9 mouse cellular contexts compared by ENCODE assay signal in the genomic region with DNA sequence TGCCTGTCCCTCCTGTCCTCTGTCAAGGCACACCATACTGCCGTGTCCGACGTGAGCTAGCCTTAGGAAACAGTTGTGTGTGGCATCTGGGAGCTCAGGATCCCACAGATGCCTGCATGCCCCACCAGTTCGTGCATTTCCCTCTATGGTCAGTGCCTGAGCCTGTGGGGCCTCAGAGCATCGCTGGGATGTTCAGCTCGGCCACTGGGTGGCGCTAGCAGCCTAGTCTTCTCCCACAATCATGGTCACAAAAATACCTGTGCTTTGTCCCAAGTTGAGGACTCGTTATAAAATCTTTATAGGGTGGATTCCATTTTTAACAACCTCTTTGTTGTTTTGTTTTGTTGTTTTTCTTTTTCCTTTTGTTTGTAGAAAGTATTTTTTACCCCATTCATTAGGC. TPM values are rescaled to one million over a fixed set of nuclear protein-coding genes. Genes with fewer than 3 reads are reported as not detected.
DNase-seq lines count a peak whose midpoint lies in the region; ATAC-seq and TF ChIP-seq lines count a peak whose summit lies in the region.
"Had no signal": no experiment of that assay in that cellular context is flagged by ENCODE, and none has a peak within 500 bp of the region (broad histone marks: within the 10 kb centered on the region; RNA-seq: fewer than 3 reads in every experiment).

No protein-coding gene starts in this region.

- H3K4me1 ChIP-seq in kidney, postnatal 0 days (replicated peaks; ENCODE audit: insufficient read depth, low read length) = no peaks in the 10 kb centered on the region
- peaks cover 9% of the 10 kb centered on the region; the same call in 1 of the 2 replicates for H3K4me1 ChIP-seq in kidney, embryonic 14.5 days (ENCODE audit: control insufficient read depth, insufficient read depth, low read length)
- no peaks in the 10 kb centered on the region for H3K4me1 ChIP-seq in CH12.LX (ENCODE audit: control insufficient read depth in 1 of 2, insufficient read depth in 2 of 2)
- no peaks in the 10 kb centered on the region for H3K4me1 ChIP-seq in limb, embryonic 11.5 days (ENCODE audit: control insufficient read depth, insufficient read depth, low read length)
- H3K4me1 ChIP-seq: midbrain, embryonic 12.5 days had no signal

- dilution Hi-C loops in CH12.LX (cut with MboI; ENCODE audit: extremely low pct_ligation_motif_present, extremely low pct_unique_long_range_greater_than_20kb, low sequenced_read_pairs) = no loop called here

- H3K9me3 ChIP-seq in kidney, postnatal 0 days (replicated peaks; ENCODE audit: low read length) = no peaks in the 10 kb centered on the region
- H3K9me3 ChIP-seq in kidney, embryonic 14.5 days (ENCODE audit: control insufficient read depth, low read length) = no peaks in the 10 kb centered on the region
- H3K9me3 ChIP-seq in CH12.LX (replicated peaks; ENCODE audit: low read length) = no peaks in the 10 kb centered on the region
- H3K9me3 ChIP-seq in limb, embryonic 11.5 days (ENCODE audit: control insufficient read depth, low read length) = no peaks in the 10 kb centered on the region
- H3K9me3 ChIP-seq: heart, embryonic 13.5 days; midbrain, embryonic 12.5 days had no signal

- in situ Hi-C loops in CH12.LX (cut with MboI; ENCODE audit: low pct_ligation_motif_present, low pct_unique_long_range_greater_than_20kb, low sequenced_read_pairs) (loop anchor here (10.0 kb wide), 1 partner anchor 204 kb away; no protein-coding TSS in a partner anchor), Patski (cut with MboI; ENCODE audit: low pct_unique_long_range_greater_than_20kb) (loop anchor here (10.0 kb wide), 1 partner anchor 204 kb away; no protein-coding TSS in a partner anchor)

- TF ChIP-seq RAD21 in CH12.LX (IDR thresholded peaks at IDR 0.05; ENCODE audit: low read depth, low read length) = peak; percentile 42

- ATAC-seq in kidney, postnatal 0 days (replicated peaks; ENCODE audit: low FRiP score, low read depth) = no peak
- ATAC-seq in kidney, embryonic 14.5 days (ENCODE audit: low FRiP score, low TSS enrichment) = no peak
- ATAC-seq in Patski = peak; percentile 74
- no peak for ATAC-seq in limb, embryonic 11.5 days (ENCODE audit: insufficient number of reproducible peaks, low FRiP score, low TSS enrichment, low read depth)

- 28% methylated on average over 8 of the region's 8 CpGs for WGBS in kidney, postnatal 0 days
- whole genome bisulfite sequencing in kidney, embryonic 14.5 days = 27% methylated on average over 8 of the region's 8 CpGs
- WGBS in limb, embryonic 11.5 days = 23% methylated on average over 8 of the region's 8 CpGs

- no peak for TF ChIP-seq EP300 in CH12.LX (IDR thresholded peaks at IDR 0.05; ENCODE audit: low read length)

- CTCF ChIA-PET in Patski (lab: Charles Lee) = interaction anchor here (0.6 to 1.0 kb wide), 3 partner anchors 16 to 17 kb away, joined by 3 read pairs; no protein-coding TSS in a partner anchor

- DNase-seq in kidney, postnatal 0 days (ENCODE audit: low spot score) = peak; percentile 61
- peak; percentile 43 for DNase-seq in CH12.LX (ENCODE audit: extremely low read depth)
- DNase-seq in Patski (ENCODE audit: low read depth, low spot score) = no peak
- peak; percentile 70 for DNase-seq in embryo, embryonic 10.5 days (ENCODE audit: low spot score)
- DNase-seq in limb, embryonic 11.5 days (ENCODE audit: low spot score) = peak; percentile 78
- peak; percentile 56 for DNase-seq in retina, postnatal 1 day

- TF ChIP-seq CTCF in kidney, postnatal 0 days (IDR thresholded peaks at IDR 0.05; ENCODE audit: low read depth) = peak; percentile 85
- TF ChIP-seq CTCF in CH12.LX (conservative IDR thresholded peaks at IDR 0.05 in 1 of 2, IDR thresholded peaks at IDR 0.05 in 1 of 2; ENCODE audit: low read depth in 2 of 2, low read length in 2 of 2) = peak; percentile 73 to 74
- no peak for TF ChIP-seq CTCF in Patski (IDR thresholded peaks at IDR 0.05)

- H3K27me3 ChIP-seq in kidney, postnatal 0 days (ENCODE audit: insufficient read depth, low read length) = no peaks in the 10 kb centered on the region
- no peaks in the 10 kb centered on the region for H3K27me3 ChIP-seq in kidney, embryonic 14.5 days (ENCODE audit: control insufficient read depth, insufficient read depth, low read length)
- no peaks in the 10 kb centered on the region for H3K27me3 ChIP-seq in CH12.LX (replicated peaks)
- no peaks in the 10 kb centered on the region for H3K27me3 ChIP-seq in Patski
- no peaks in the 10 kb centered on the region for H3K27me3 ChIP-seq in limb, embryonic 11.5 days (ENCODE audit: control insufficient read depth, insufficient read depth, low read length)
- H3K27me3 ChIP-seq: heart, embryonic 13.5 days; midbrain, embryonic 12.5 days had no signal

- no peak overlapping the region for H3K4me2 ChIP-seq in kidney, postnatal 0 days (ENCODE audit: low read length)
- H3K4me2 ChIP-seq in kidney, embryonic 14.5 days (replicated peaks; ENCODE audit: low read depth, low read length) = no peak overlapping the region
- no peak overlapping the region for H3K4me2 ChIP-seq in CH12.LX (ENCODE audit: insufficient read depth, low read depth, poor library complexity, severe bottlenecking)
- no peak overlapping the region for H3K4me2 ChIP-seq in limb, embryonic 11.5 days (ENCODE audit: low read depth, severe bottlenecking)
- H3K4me2 ChIP-seq: heart, embryonic 13.5 days; midbrain, embryonic 12.5 days had no signal

- peaks cover 22% of the 10 kb centered on the region for H3K36me3 ChIP-seq in kidney, postnatal 0 days (ENCODE audit: insufficient read depth, low read length)
- H3K36me3 ChIP-seq in kidney, embryonic 14.5 days (ENCODE audit: control insufficient read depth, insufficient read depth, low read length) = peaks cover 13% of the 10 kb centered on the region
- H3K36me3 ChIP-seq in CH12.LX (replicated peaks in 1 of 2; ENCODE audit: control insufficient read depth in 1 of 2, insufficient read depth in 1 of 2, low read length in 1 of 2) = peaks cover 46 to 91% of the 10 kb centered on the region in 2 experiments
- H3K36me3 ChIP-seq in limb, embryonic 11.5 days (ENCODE audit: control insufficient read depth, insufficient read depth, low read length) = no peaks in the 10 kb centered on the region

- POLR2A ChIA-PET in Patski (lab: Charles Lee) = no interaction called here

- no peak overlapping the region for H3K9ac ChIP-seq in kidney, postnatal 0 days (ENCODE audit: low read depth, low read length)
- no peak overlapping the region for H3K9ac ChIP-seq in kidney, embryonic 14.5 days (ENCODE audit: low read depth, low read length)
- H3K9ac ChIP-seq in CH12.LX (ENCODE audit: insufficient read depth, low read depth) = no peak overlapping the region
- H3K9ac ChIP-seq in limb, embryonic 11.5 days (ENCODE audit: low read length) = no peak overlapping the region
- H3K9ac ChIP-seq: heart, embryonic 13.5 days; midbrain, embryonic 12.5 days had no signal

- H3K27ac ChIP-seq in kidney, postnatal 0 days = no peak overlapping the region
- no peak overlapping the region for H3K27ac ChIP-seq in kidney, embryonic 14.5 days (ENCODE audit: low read depth, low read length)
- no peak overlapping the region for H3K27ac ChIP-seq in CH12.LX (ENCODE audit: insufficient read depth, low read depth)
- no peak overlapping the region for H3K27ac ChIP-seq in limb, embryonic 11.5 days (replicated peaks; ENCODE audit: low read depth, low read length)
- H3K27ac ChIP-seq: heart, embryonic 13.5 days; midbrain, embryonic 12.5 days had no signal

- TF ChIP-seq POLR2A in CH12.LX (IDR thresholded peaks at IDR 0.05; ENCODE audit: low read depth, low read length) = no peak

- H3K79me2 ChIP-seq in CH12.LX (replicated peaks; ENCODE audit: control insufficient read depth, extremely low read depth, insufficient read depth, poor library complexity, severe bottlenecking) = no peaks in the 10 kb centered on the region

- H3K4me3 ChIP-seq in kidney, postnatal 0 days (replicated peaks; ENCODE audit: low read depth, low read length) = no peak overlapping the region
- H3K4me3 ChIP-seq in kidney, embryonic 14.5 days (ENCODE audit: low read length) = no peak overlapping the region
- H3K4me3 ChIP-seq in CH12.LX (replicated peaks in 1 of 3; ENCODE audit: low read depth in 2 of 3, low read length in 2 of 3, poor library complexity in 1 of 3) = no peak overlapping the region
- H3K4me3 ChIP-seq in limb, embryonic 11.5 days (ENCODE audit: low read depth, low read length) = no peak overlapping the region
- H3K4me3 ChIP-seq: heart, embryonic 13.5 days; midbrain, embryonic 12.5 days had no signal

TF ChIP-seq in CH12.LX, 34 proteins besides CTCF, POLR2A, EP300 and RAD21:
- TF ChIP-seq ZMIZ1 (IDR thresholded peaks at IDR 0.05; ENCODE audit: low read depth, low read length) = no peak
- TF ChIP-seq SMC3 (IDR thresholded peaks at IDR 0.05; ENCODE audit: low read depth, low read length) = peak; percentile 50

RNA-seq across cellular contexts. Expression of a gene that starts 37.0 kb away (rescaled TPM):
- 13.0 and 14.0 TPM in 2 replicates for polyA plus RNA-seq in kidney, postnatal 0 days (2015; fragmentation: Nextera tagmentation; extraction: Ambion mirVana)
- polyA plus RNA-seq in kidney, embryonic 14.5 days (2014; fragmentation: Nextera tagmentation; extraction: Ambion mirVana) = 4.3 and 5.0 TPM in 2 replicates
- total RNA-seq in CH12.LX (2012; rRNA removed) (not detected in 2 replicates), CH12.LX (2014; rRNA removed) (not detected in 2 replicates)
- polyA plus RNA-seq in CH12.LX (2012; ENCODE audit: insufficient read length, low read depth) (not detected in 2 replicates), Patski (2021) (not detected)
- 0.58 and 0.85 TPM in 2 replicates for polyA plus RNA-seq in limb, embryonic 11.5 days (2014; fragmentation: Nextera tagmentation; extraction: Ambion mirVana)
